Mouse (Mus musculus) T-helper 1 cell (primary cell): ENCODE results near the gene Abhd4.

Experiments used
- in situ Hi-C: fragments of 300-600 bp; cut with MboI, MseI; formaldehyde crosslinking; loops from one replicate; pipeline ENCODE4 v1.15.1; 2025; ENCODE audit warnings: high pct_unique_total_duplicates

Gene Abhd4

GRCm38 (mm10) chr14:54267966-54268365, 14.0 kb downstream of the Abhd4 start:
- in situ Hi-C loops, result no loop called here

GRCm38 (mm10) chr14:54269566-54269965, 15.6 kb downstream of the Abhd4 start:
- in situ Hi-C loops, result no loop called here

- in situ Hi-C loops, result no loop called here
These were observed 16.4 kb downstream of the Abhd4 start for GRCm38 (mm10) chr14:54270413-54270812.

- in situ Hi-C loops, result no loop called here
These were observed 18.1 kb downstream of the Abhd4 start for GRCm38 (mm10) chr14:54271976-54272606.

GRCm38 (mm10) chr14:54272696-54273095, 18.7 kb downstream of the Abhd4 start:
- in situ Hi-C loops, result no loop called here

GRCm38 (mm10) chr14:54276446-54276845, 22.5 kb downstream of the Abhd4 start:
- in situ Hi-C loops, result no loop called here

GRCm38 (mm10) chr14:54284839-54285238, 30.9 kb downstream of the Abhd4 start, which contains the start of gene Olfr49:
Gene Olfr49 (minus strand): TSS chr14:54284939.
- in situ Hi-C loops, result no loop called here

- in situ Hi-C loops, result no loop called here
These were observed 46.1 kb downstream of the Abhd4 start for GRCm38 (mm10) chr14:54300136-54300535.

GRCm38 (mm10) chr14:54300676-54301075, 46.7 kb downstream of the Abhd4 start:
- in situ Hi-C loops, result no loop called here

- in situ Hi-C loops, result no loop called here
These were observed 57.8 kb downstream of the Abhd4 start for GRCm38 (mm10) chr14:54311763-54312162.
